Mouse (Mus musculus) kidney, postnatal 0 days (tissue): ENCODE results near the gene Pip5k1c. TPM values are rescaled to one million over a fixed set of nuclear protein-coding genes. Genes with fewer than 3 reads are reported as not detected.

Experiments used
- ATAC-seq: fragments of 200-750 bp; cut with Nextera tagmentation; replicated peaks from 2 replicates; pipeline ENCODE4 v1.8.0; 2017; ENCODE audit warnings: low read depth, moderate number of reproducible peaks, moderate TSS enrichment, moderate library complexity; ENCODE audit not compliant: low FRiP score
- DNase-seq: peaks from one replicate; pipeline ENCODE4 v3.0.0-alpha.2; 2016; ENCODE audit warnings: low spot score
- H3K27ac ChIP-seq: fragments of 300-500 bp; sonication (generic); 2 replicates; pipeline ENCODE4 v1.5.1; 2014; ENCODE audit warnings: mild to moderate bottlenecking
- H3K27me3 ChIP-seq: fragments of 300-500 bp; sonication (generic); 2 replicates; pipeline ENCODE4 v1.6.1; 2014; ENCODE audit warnings: low read length, mixed read lengths; ENCODE audit not compliant: insufficient read depth
- H3K36me3 ChIP-seq: fragments of 300-500 bp; sonication (generic); 2 replicates; pipeline ENCODE4 v1.6.1; 2014; ENCODE audit warnings: low read length, mixed read lengths; ENCODE audit not compliant: insufficient read depth
- H3K4me1 ChIP-seq: fragments of 300-500 bp; sonication (generic); replicated peaks from 2 replicates; pipeline ENCODE4 v1.6.1; 2014; ENCODE audit warnings: antibody characterized with exemption, low read length, mixed read lengths; ENCODE audit not compliant: insufficient read depth
- H3K4me2 ChIP-seq: fragments of 300-500 bp; sonication (generic); 2 replicates; pipeline ENCODE4 v1.6.1; 2014; ENCODE audit warnings: mild to moderate bottlenecking, low read length, moderate library complexity, mixed read lengths
- H3K4me3 ChIP-seq: fragments of 300-500 bp; sonication (generic); replicated peaks from 2 replicates; pipeline ENCODE4 v1.5.1; 2014; ENCODE audit warnings: low read depth, low read length
- H3K9ac ChIP-seq: fragments of 300-500 bp; sonication (generic); 2 replicates; pipeline ENCODE4 v1.6.1; 2014; ENCODE audit warnings: low read depth, low read length
- H3K9me3 ChIP-seq: fragments of 300-500 bp; sonication (generic); replicated peaks from 2 replicates; pipeline ENCODE4 v1.6.1; 2016; ENCODE audit warnings: low read length, inconsistent platforms, mixed read lengths
- CTCF ChIP-seq: IDR thresholded peaks from 2 replicates; pipeline ENCODE4 v1.5.1; 2016; ENCODE audit warnings: antibody characterized with exemption, low read depth, mild to moderate bottlenecking, moderate library complexity
- WGBS: fragments of 180-500 bp; shearing (Covaris S2); extraction: QIAGEN DNeasy Blood & Tissue Kit; methylation state at CpG from one replicate; pipeline ENCODE4 v1.1.7; 2014; 5-methylcytosine and 5-hydroxymethylcytosine counted together
- polyA plus RNA-seq: library from polyadenylated mRNA; unstranded; fragments of >200 nt; fragmentation: Nextera tagmentation; extraction: Ambion mirVana; gene quantifications from 2 replicates; pipeline ENCODE4 v1.2.1, GENCODE M21; 2015

The Pip5k1c gene
- polyA plus RNA-seq, 1 experiment from 2014 or later: 37.8 TPM

DNA sequence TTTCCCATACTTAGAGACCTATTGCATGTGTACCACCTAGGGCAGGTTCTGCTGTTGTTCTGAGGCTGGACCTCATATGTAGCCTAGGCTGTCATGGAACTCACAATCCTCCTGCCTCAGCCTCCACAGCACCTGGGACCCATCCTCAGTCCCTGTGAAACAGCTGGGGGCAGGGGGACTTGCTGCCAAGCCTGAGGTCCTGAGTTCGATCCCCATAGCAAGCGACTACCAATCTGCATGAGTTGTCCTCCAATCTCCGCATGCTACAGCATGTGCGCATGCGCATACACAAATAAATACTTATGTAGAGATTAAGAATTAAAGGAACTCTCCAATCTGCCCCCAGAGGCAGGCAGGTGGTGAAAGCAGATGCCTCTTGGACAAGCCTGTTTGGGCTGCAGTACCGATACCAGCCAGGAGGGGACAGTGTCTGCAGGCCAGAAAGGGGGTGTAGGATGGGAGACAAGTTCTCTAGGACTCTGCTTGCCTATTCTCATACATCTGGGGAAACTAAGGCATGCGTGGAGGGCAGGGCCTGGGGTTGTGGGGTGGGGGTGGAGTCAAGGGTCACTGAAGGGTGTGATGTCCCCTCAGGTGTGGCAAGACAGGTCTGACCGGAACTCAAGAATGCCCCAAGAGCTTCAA lies 5.1 kb upstream of the Pip5k1c start:
- Histone ChIP-seq H3K9me3 (no peaks in the 10 kb centered on the region), H3K27me3 (0 out of 2 replicates have a peak, but pooled peaks cover 2% of the 10 kb centered on the region), H3K4me1 (peaks cover 5% of the 10 kb centered on the region; the same call in 1 of the 2 replicates), H3K36me3 (no peaks in the 10 kb centered on the region), H3K4me2 (peak overlapping the region; percentile 18; the same call in 1 of the 2 replicates), H3K9ac (no peak overlapping the region), H3K4me3 (no peak overlapping the region), H3K27ac (no peak overlapping the region)
- DNase-seq: peak; percentile 44
- ATAC-seq: no peak
- TF ChIP-seq CTCF: peak; percentile 85
- 67% methylated on average over 8 of the region's 8 CpGs for WGBS

DNA sequence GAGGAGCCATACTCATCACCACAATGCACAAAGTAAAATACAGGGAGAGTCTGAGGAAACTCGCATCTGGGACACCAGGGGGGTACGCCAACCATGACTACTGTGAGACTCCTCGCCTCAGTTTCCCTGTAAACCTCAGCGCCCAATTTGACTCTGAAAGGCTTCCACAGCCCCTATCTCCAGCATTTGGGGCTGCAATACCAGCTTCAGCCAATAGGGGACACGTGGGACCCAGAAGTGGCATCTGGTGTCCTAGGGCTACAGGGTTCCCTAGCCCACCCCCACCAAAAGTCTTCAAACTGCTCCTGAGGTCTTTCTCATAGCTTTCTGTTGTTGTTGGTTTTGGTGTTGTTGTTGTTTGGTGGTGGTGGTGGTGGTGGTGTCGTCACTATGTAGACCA lies 4.2 kb upstream of the Pip5k1c start:
- Histone ChIP-seq H3K4me2 (peak overlapping the region; percentile 18; the same call in 1 of the 2 replicates), H3K27ac (no peak overlapping the region), H3K36me3 (no peaks in the 10 kb centered on the region), H3K27me3 (0 out of 2 replicates have a peak, but pooled peaks cover 2% of the 10 kb centered on the region), H3K4me1 (peaks cover 7% of the 10 kb centered on the region), H3K9ac (no peak overlapping the region), H3K9me3 (no peaks in the 10 kb centered on the region), H3K4me3 (no peak overlapping the region)
- DNase-seq (peak; percentile 32), ATAC-seq (no peak)
- WGBS: 40% methylated on average over 6 of the region's 6 CpGs
- peak; percentile 68 for TF ChIP-seq CTCF

DNA sequence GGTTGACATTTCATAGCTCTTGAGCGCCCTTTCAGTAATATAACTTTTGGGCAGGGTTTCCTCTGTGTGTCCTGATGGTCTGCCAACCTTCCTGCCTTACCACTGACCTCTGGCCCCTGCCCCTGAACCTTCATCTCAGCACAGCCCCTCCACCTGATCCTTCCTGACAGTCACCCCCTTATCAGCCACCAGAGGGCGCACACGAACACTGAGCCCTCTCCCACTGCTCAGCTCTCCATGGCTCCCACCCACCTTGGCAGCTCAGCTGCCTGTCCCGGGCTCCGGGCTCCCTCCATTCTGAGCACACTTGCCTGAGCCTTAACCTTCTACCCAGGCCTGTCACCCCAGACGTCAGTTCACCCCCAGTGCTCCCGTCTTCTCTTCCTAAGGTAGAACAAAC lies 3.5 kb upstream of the Pip5k1c start:
- H3K27me3 ChIP-seq: 0 out of 2 replicates have a peak, but pooled peaks cover 2% of the 10 kb centered on the region
- H3K4me2 ChIP-seq: no peak overlapping the region
- no peaks in the 10 kb centered on the region for H3K9me3 ChIP-seq
- ATAC-seq (no peak), DNase-seq (peak; percentile 88)
- no peak overlapping the region for H3K4me3 ChIP-seq
- no peaks in the 10 kb centered on the region for H3K36me3 ChIP-seq
- H3K4me1 ChIP-seq: peaks cover 14% of the 10 kb centered on the region
- TF ChIP-seq CTCF: peak; percentile 88
- 4% methylated on average over 7 of the region's 7 CpGs for WGBS
- no peak overlapping the region for H3K9ac ChIP-seq
- no peak overlapping the region for H3K27ac ChIP-seq

DNA sequence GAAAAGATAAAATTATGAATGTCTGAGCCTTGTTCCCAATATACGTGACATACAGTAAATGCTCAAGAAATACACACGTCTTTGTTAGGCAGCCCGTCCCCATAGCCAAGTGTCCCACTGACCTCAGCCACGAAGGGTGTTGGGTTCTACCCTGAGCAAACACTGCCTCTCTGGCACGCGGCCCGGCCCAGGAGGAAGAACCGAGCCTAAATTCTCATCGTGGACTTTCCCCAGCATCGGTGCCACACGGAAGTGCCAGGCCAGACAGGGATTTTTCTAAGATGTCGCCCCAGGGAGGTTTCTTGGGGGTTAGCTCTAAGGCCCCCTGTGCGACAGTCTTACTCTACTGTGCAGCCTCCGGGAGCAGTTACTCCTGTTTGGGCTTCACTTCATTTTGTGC lies 3.0 kb upstream of the Pip5k1c start:
- H3K9me3 ChIP-seq: no peaks in the 10 kb centered on the region
- no peaks in the 10 kb centered on the region for H3K36me3 ChIP-seq
- ATAC-seq (no peak), DNase-seq (no peak)
- no peak overlapping the region for H3K4me3 ChIP-seq
- H3K4me2 ChIP-seq: 0 out of 2 replicates have a peak overlapping the region, but pooled peaks have one; percentile 41
- 0 out of 2 replicates have a peak, but pooled peaks cover 2% of the 10 kb centered on the region for H3K27me3 ChIP-seq
- peaks cover 19% of the 10 kb centered on the region for H3K4me1 ChIP-seq
- H3K9ac ChIP-seq: 0 out of 2 replicates have a peak overlapping the region, but pooled peaks have one; percentile 10
- no peak for TF ChIP-seq CTCF
- no peak overlapping the region for H3K27ac ChIP-seq
- WGBS: 57% methylated on average over 14 of the region's 14 CpGs

DNA sequence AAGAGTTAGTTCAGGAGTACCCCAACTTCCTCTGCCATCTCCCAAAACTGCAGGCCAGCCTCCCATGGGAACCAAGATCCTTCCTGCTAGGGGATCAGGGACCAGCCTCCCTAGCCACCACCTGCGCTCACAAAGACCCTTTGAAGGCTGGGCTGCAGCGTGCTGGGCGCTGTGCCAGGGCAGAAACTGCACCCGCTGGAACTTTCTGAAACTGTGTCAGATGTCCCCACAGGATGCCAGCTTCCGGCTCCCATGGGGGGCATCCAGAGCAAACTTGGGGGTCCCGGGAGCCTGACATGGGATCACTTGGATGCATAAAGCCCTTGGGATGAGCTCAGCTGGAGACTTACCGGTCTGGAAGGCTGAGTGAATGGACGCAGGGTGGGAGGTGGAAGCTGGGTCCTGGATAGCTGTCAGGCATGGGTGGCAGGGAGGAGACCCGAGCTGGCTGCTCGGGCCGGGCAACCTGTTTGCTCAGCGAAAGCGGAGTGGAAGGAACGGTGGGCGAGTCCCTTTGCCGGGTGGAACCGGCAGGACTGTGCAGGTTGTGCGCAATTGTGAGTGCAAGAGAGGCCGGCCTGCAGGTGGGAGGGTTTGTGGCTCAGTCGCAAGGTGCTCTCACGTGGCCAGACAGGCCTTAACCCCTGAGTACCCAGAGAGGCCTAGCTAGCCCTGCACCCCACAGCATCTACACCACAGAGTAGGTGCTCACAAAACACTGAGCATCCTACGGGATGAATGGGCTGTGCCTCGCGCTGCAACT lies 1.9 kb upstream of the Pip5k1c start:
- Histone ChIP-seq H3K4me3 (peak overlapping the region; percentile 18; the same call in 1 of the 2 replicates), H3K36me3 (no peaks in the 10 kb centered on the region), H3K27ac (peak overlapping the region; percentile 54), H3K4me2 (peak overlapping the region; percentile 41), H3K4me1 (peaks cover 20% of the 10 kb centered on the region), H3K9ac (peak overlapping the region; percentile 37; the same call in 1 of the 2 replicates), H3K27me3 (no peaks in the 10 kb centered on the region), H3K9me3 (no peaks in the 10 kb centered on the region)
- 17% methylated on average over 24 of the region's 24 CpGs for WGBS
- no peak for ATAC-seq
- no peak for TF ChIP-seq CTCF
- no peak for DNase-seq

DNA sequence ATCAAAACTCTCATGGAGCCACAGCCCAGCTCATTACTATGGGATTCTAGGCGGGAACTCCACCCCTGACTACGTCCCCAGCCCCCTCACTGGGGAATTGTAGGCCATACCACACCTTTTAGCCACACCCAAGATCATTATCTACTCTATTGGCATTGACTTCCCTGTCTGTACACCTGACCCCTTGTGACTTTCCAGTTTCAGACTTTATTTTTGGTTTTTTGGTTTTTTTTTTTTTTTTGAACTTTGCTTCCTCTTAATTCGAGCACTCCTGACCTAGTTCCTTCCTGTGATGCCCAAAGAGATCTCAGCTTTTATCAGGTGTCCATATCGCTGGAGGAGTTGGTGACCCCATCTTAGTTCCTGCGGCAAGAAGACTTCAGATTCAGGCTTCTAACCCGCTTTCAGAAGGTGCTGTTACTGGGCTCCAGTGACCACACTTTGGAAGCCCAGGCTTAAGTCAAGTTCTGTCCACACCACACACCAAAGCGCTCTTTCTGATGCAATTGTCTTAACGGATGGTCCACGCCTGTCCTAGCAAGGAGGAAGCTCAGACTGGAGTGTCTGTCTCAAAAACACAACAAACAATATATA lies 1.2 kb upstream of the Pip5k1c start, which contains the start of gene Tjp3:
Gene Tjp3, minus strand, starts transcription at position 71 of the 594 bp plus-strand sequence.
- ATAC-seq: no peak
- peaks cover 15% of the 10 kb centered on the region for H3K4me1 ChIP-seq
- H3K36me3 ChIP-seq: no peaks in the 10 kb centered on the region
- peak within 1 kb of the TSS; percentile 18; the same call in 1 of the 2 replicates for H3K4me3 ChIP-seq
- peak within 1 kb of the TSS; percentile 37; the same call in 1 of the 2 replicates for H3K9ac ChIP-seq
- 68% methylated on average over 9 of the region's 9 CpGs for WGBS
- no peaks in the 10 kb centered on the region for H3K27me3 ChIP-seq
- TF ChIP-seq CTCF: no peak
- DNase-seq: no peak
- H3K27ac ChIP-seq: peak within 1 kb of the TSS; percentile 54
- H3K4me2 ChIP-seq: peak within 1 kb of the TSS; percentile 41
- no peaks in the 10 kb centered on the region for H3K9me3 ChIP-seq
